Mouse (Mus musculus) CH12.LX (cell line): ENCODE data around the gene Cmss1. TPM values are rescaled to one million over a fixed set of nuclear protein-coding genes. Genes with fewer than 3 reads are reported as not detected.

Source experiments
- DNase-seq: peaks from one replicate; pipeline ENCODE4 v3.0.0-alpha.2; 2013; ENCODE audit errors: extremely low read depth
- H3K27ac ChIP-seq: 2 replicates; pipeline ENCODE4 v1.5.1; 2012; ENCODE audit warnings: low read depth, mild to moderate bottlenecking, control low read depth, moderate library complexity; ENCODE audit not compliant: insufficient read depth
- H3K27me3 ChIP-seq: replicated peaks from 2 replicates; pipeline ENCODE3; 2012; ENCODE audit warnings: inconsistent platforms
- H3K36me3 ChIP-seq, 2 experiments: replicated peaks in 1 of 2; 2 replicates each; pipeline versions ENCODE3 to v1.6.1; 2012; ENCODE audit warnings: inconsistent platforms in 1 of 2, low read length in 1 of 2, mild to moderate bottlenecking in 1 of 2, mixed read lengths in 1 of 2, moderate library complexity in 1 of 2; ENCODE audit not compliant: control insufficient read depth in 1 of 2, insufficient read depth in 1 of 2
- H3K4me1 ChIP-seq, 2 experiments: 2 replicates each; pipeline ENCODE4 v1.6.1; 2012; ENCODE audit warnings: inconsistent platforms in 1 of 2, moderate library complexity in 1 of 2; ENCODE audit not compliant: insufficient read depth in 2 of 2, control insufficient read depth in 1 of 2
- H3K4me2 ChIP-seq: 2 replicates; pipeline ENCODE4 v1.6.1; 2012; ENCODE audit warnings: low read depth, mild to moderate bottlenecking, control low read depth; ENCODE audit not compliant: poor library complexity, insufficient read depth, severe bottlenecking
- H3K4me3 ChIP-seq, 3 experiments: fragments of 150-350 bp in 1 of 3; sonication (generic) in 1 of 3; replicated peaks in 1 of 3; 2 replicates each; pipeline versions ENCODE3 to v1.5.1; 2011 to 2012; ENCODE audit warnings: low read depth in 2 of 3, low read length in 2 of 3, mild to moderate bottlenecking in 2 of 3, moderate library complexity in 2 of 3, control low read depth in 1 of 3, improper control_type of control experiment in 1 of 3, inconsistent platforms in 1 of 3, mixed read lengths in 1 of 3; ENCODE audit not compliant: poor library complexity in 1 of 3
- H3K79me2 ChIP-seq: replicated peaks from 2 replicates; pipeline ENCODE4 v1.6.1; 2012; ENCODE audit warnings: mild to moderate bottlenecking, moderate library complexity; ENCODE audit not compliant: control insufficient read depth, poor library complexity, insufficient read depth, severe bottlenecking; ENCODE audit errors: extremely low read depth
- H3K9ac ChIP-seq: 2 replicates; pipeline ENCODE4 v1.6.1; 2012; ENCODE audit warnings: low read depth, mild to moderate bottlenecking, control low read depth, moderate library complexity; ENCODE audit not compliant: insufficient read depth
- H3K9me3 ChIP-seq: replicated peaks from 2 replicates; pipeline ENCODE3; 2012; ENCODE audit warnings: low read length, inconsistent platforms, mixed read lengths
- CHD1 ChIP-seq: IDR thresholded peaks from 2 replicates; pipeline ENCODE4 v1.6.1; 2012; ENCODE audit warnings: low read depth, low read length, improper control_type of control experiment, inconsistent platforms
- ELF1 ChIP-seq: IDR thresholded peaks from 2 replicates; pipeline ENCODE4 v1.6.1; 2014; ENCODE audit warnings: low read depth, mild to moderate bottlenecking, inconsistent platforms, low read length, improper control_type of control experiment
- ETS1 ChIP-seq: conservative IDR thresholded peaks from 2 replicates; pipeline ENCODE4 v1.6.1; 2012; ENCODE audit warnings: low read depth, mild to moderate bottlenecking, inconsistent platforms, low read length, improper control_type of control experiment, moderate library complexity
- GABPA ChIP-seq: IDR thresholded peaks from 2 replicates; pipeline ENCODE4 v1.6.1; 2012; ENCODE audit warnings: low read depth, low read length, improper control_type of control experiment, inconsistent platforms; ENCODE audit not compliant: insufficient replicate concordance
- JUN ChIP-seq: IDR thresholded peaks from 2 replicates; pipeline ENCODE4 v1.6.1; 2011; ENCODE audit warnings: low read depth, mild to moderate bottlenecking, low read length, improper control_type of control experiment, moderate library complexity; ENCODE audit not compliant: insufficient read depth
- JUND ChIP-seq: conservative IDR thresholded peaks from 2 replicates; pipeline ENCODE4 v1.6.1; 2011; ENCODE audit warnings: low read depth, low read length, improper control_type of control experiment
- KAT2A ChIP-seq: IDR thresholded peaks from 2 replicates; pipeline ENCODE4 v1.6.1; 2012; ENCODE audit warnings: low read length, improper control_type of control experiment, inconsistent platforms; ENCODE audit not compliant: insufficient replicate concordance
- MAZ ChIP-seq: IDR thresholded peaks from 2 replicates; pipeline ENCODE4 v1.6.1; 2012; ENCODE audit warnings: low read depth, mild to moderate bottlenecking, inconsistent platforms, low read length, improper control_type of control experiment, moderate library complexity
- MXI1 ChIP-seq: IDR thresholded peaks from 2 replicates; pipeline ENCODE4 v1.6.1; 2011; ENCODE audit warnings: mild to moderate bottlenecking, low read depth, low read length, improper control_type of control experiment
- MYC ChIP-seq: IDR thresholded peaks from 2 replicates; pipeline ENCODE4 v1.6.1; 2011; ENCODE audit warnings: low read depth, mild to moderate bottlenecking, improper control_type of control experiment, low read length
- PAX5 ChIP-seq: IDR thresholded peaks from 2 replicates; pipeline ENCODE4 v1.6.1; 2012; ENCODE audit warnings: low read length, inconsistent platforms, mixed read lengths
- POLR2A ChIP-seq: IDR thresholded peaks from 2 replicates; pipeline ENCODE4 v1.6.1; 2011; ENCODE audit warnings: low read depth, mild to moderate bottlenecking, improper control_type of control experiment, low read length
- RCOR1 ChIP-seq: conservative IDR thresholded peaks from 2 replicates; pipeline ENCODE4 v1.6.1; 2012; ENCODE audit warnings: low read depth, mild to moderate bottlenecking, inconsistent platforms, low read length, improper control_type of control experiment
- SIN3A ChIP-seq: IDR thresholded peaks from 2 replicates; pipeline ENCODE4 v1.6.1; 2012; ENCODE audit warnings: low read length, improper control_type of control experiment, inconsistent platforms
- SMC3 ChIP-seq: IDR thresholded peaks from 2 replicates; pipeline ENCODE4 v1.6.1; 2011; ENCODE audit warnings: low read depth, low read length, improper control_type of control experiment
- TBP ChIP-seq: conservative IDR thresholded peaks from 2 replicates; pipeline ENCODE4 v1.6.1; 2011; ENCODE audit warnings: low read depth, low read length, improper control_type of control experiment
- TCF12 ChIP-seq: IDR thresholded peaks from 2 replicates; pipeline ENCODE4 v1.6.1; 2014; ENCODE audit warnings: low read depth, mild to moderate bottlenecking, inconsistent platforms, low read length, improper control_type of control experiment
- USF1 ChIP-seq: IDR thresholded peaks from 2 replicates; pipeline ENCODE4 v1.6.1; 2014; ENCODE audit warnings: low read depth, mild to moderate bottlenecking, inconsistent platforms, low read length, improper control_type of control experiment
- USF2 ChIP-seq: conservative IDR thresholded peaks from 2 replicates; pipeline ENCODE4 v1.6.1; 2011; ENCODE audit warnings: low read depth, low read length, improper control_type of control experiment
- ZKSCAN1 ChIP-seq: IDR thresholded peaks from 2 replicates; pipeline ENCODE4 v1.6.1; 2012; ENCODE audit warnings: low read depth, inconsistent platforms, low read length, improper control_type of control experiment, borderline replicate concordance
- dilution Hi-C: fragments of 300-500 bp; cut with MboI; formaldehyde crosslinking; loops from 2 replicates; pipeline ENCODE4 v1.14.3; 2020; ENCODE audit warnings: low sequenced_read_pairs; ENCODE audit not compliant: extremely low pct_unique_long_range_greater_than_20kb, extremely low pct_ligation_motif_present
- in situ Hi-C: fragments of 300-500 bp; cut with MboI; formaldehyde crosslinking; loops from 3 replicates; pipeline ENCODE4 v1.14.3; 2019; ENCODE audit warnings: low sequenced_read_pairs, low pct_ligation_motif_present, low pct_unique_long_range_greater_than_20kb, mixed read lengths
- polyA plus RNA-seq: library from polyadenylated mRNA; unstranded; fragments of >175 nt; gene quantifications from 2 replicates; pipeline ENCODE4 v1.2.1, GENCODE M21; 2012; ENCODE audit warnings: low read depth; ENCODE audit not compliant: insufficient read length
- total RNA-seq, 2 experiments: library from RNA; depleted of rRNA; stranded (reverse); fragments of 300-350 nt in 1 of 2; fragments of >200 nt in 1 of 2; gene quantifications; 2 replicates each; pipeline ENCODE4 v1.2.3; 2012 to 2014

The Cmss1 gene
- total and polyA plus RNA-seq, 3 experiments, result 94.7 to 107 (median 103) TPM

GRCm38 (mm10) chr16:57434640-57435039 lies 172.0 kb downstream of the Cmss1 start:
- H3K4me1 ChIP-seq, result peaks cover 6 to 77% of the 10 kb centered on the region in 2 experiments; a peak in 3 of 4 replicates
- in situ Hi-C loops, result no loop called here
- H3K4me2 ChIP-seq, result no peak overlapping the region
- H3K27me3 ChIP-seq, result no peaks in the 10 kb centered on the region
- no peaks in the 10 kb centered on the region for H3K79me2 ChIP-seq
- TF ChIP-seq PAX5, result no peak
- H3K9me3 ChIP-seq, result no peaks in the 10 kb centered on the region
- dilution Hi-C loops, result no loop called here
- no peaks in the 10 kb centered on the region for H3K36me3 ChIP-seq
- H3K9ac ChIP-seq, result no peak overlapping the region
- no peak overlapping the region for H3K4me3 ChIP-seq
- no peak overlapping the region for H3K27ac ChIP-seq
- DNase-seq, result no peak

GRCm38 (mm10) chr16:57433671-57434070 lies 173.0 kb downstream of the Cmss1 start:
- H3K4me2 ChIP-seq, result no peak overlapping the region
- H3K4me3 ChIP-seq, result no peak overlapping the region
- H3K36me3 ChIP-seq, result no peaks in the 10 kb centered on the region
- in situ Hi-C loops, result no loop called here
- H3K9me3 ChIP-seq, result no peaks in the 10 kb centered on the region
- no peak overlapping the region for H3K27ac ChIP-seq
- dilution Hi-C loops, result no loop called here
- no peak for DNase-seq
- TF ChIP-seq JUND (no peak), MAZ (no peak), POLR2A (no peak), CHD1 (no peak), ZKSCAN1 (no peak), USF2 (no peak), ELF1 (no peak), GABPA (no peak), USF1 (no peak), MXI1 (no peak), TCF12 (no peak)
- no peak overlapping the region for H3K9ac ChIP-seq
- H3K27me3 ChIP-seq, result no peaks in the 10 kb centered on the region
- H3K4me1 ChIP-seq, result peaks cover 6 to 77% of the 10 kb centered on the region in 2 experiments
- H3K79me2 ChIP-seq, result no peaks in the 10 kb centered on the region

- H3K4me1 ChIP-seq, result peaks cover 6 to 76% of the 10 kb centered on the region in 2 experiments
- DNase-seq, result no peak
- H3K4me2 ChIP-seq, result no peak overlapping the region
- H3K9ac ChIP-seq, result no peak overlapping the region
- H3K4me3 ChIP-seq, result no peak overlapping the region
- H3K27ac ChIP-seq, result no peak overlapping the region
- in situ Hi-C loops, result no loop called here
- H3K27me3 ChIP-seq, result no peaks in the 10 kb centered on the region
- dilution Hi-C loops, result no loop called here
- no peaks in the 10 kb centered on the region for H3K36me3 ChIP-seq
- H3K79me2 ChIP-seq, result no peaks in the 10 kb centered on the region
- TF ChIP-seq MYC, result no peak
- TF ChIP-seq SIN3A, result no peak
- TF ChIP-seq KAT2A, result no peak
- TF ChIP-seq JUN, result no peak
- no peak for TF ChIP-seq TBP
- TF ChIP-seq SMC3, result no peak
- TF ChIP-seq MAZ, result no peak
- TF ChIP-seq JUND, result no peak
- no peak for TF ChIP-seq ETS1
- TF ChIP-seq USF2, result no peak
- no peak for TF ChIP-seq RCOR1
- H3K9me3 ChIP-seq, result no peaks in the 10 kb centered on the region
These were observed 173.5 kb downstream of the Cmss1 start for GRCm38 (mm10) chr16:57433173-57433572.
